Mouse (Mus musculus): ENCODE results near the gene Prkcb. TPM values are rescaled to one million over a fixed set of nuclear protein-coding genes. Genes with fewer than 3 reads are reported as not detected.

Prkcb gene
- total and polyA plus RNA-seq, 2 experiments from 2014 or later: 196 to 307 TPM

- Histone ChIP-seq H3K36me3 (ENCODE audit: insufficient read depth, low read length) (no peaks in the 10 kb centered on the region), H3K27me3 (ENCODE audit: insufficient read depth, low read length) (no peaks in the 10 kb centered on the region), H3K4me2 (ENCODE audit: low read depth, low read length, poor library complexity, severe bottlenecking) (no peak overlapping the region), H3K27ac (ENCODE audit: low read depth, low read length) (no peak overlapping the region), H3K9ac (replicated peaks; ENCODE audit: low read length, poor library complexity, severe bottlenecking) (no peak overlapping the region), H3K4me1 (ENCODE audit: insufficient read depth, low read length) (no peaks in the 10 kb centered on the region), H3K9me3 (ENCODE audit: low read length) (no peaks in the 10 kb centered on the region), H3K4me3 (ENCODE audit: low read depth, low read length) (no peak overlapping the region)
- ATAC-seq (ENCODE audit: low FRiP score) (no peak), DNase-seq (ENCODE audit: low spot score) (no peak)
- TF ChIP-seq CTCF (IDR thresholded peaks at IDR 0.05): no peak
- 83% methylated on average over 4 of the region's 4 CpGs for WGBS
Measured at GRCm38 (mm10) chr7:122432401-122432800, 143.8 kb downstream of the Prkcb start.

GRCm38 (mm10) chr7:122433377-122433776 lies 144.8 kb downstream of the Prkcb start:
- H3K9ac ChIP-seq (replicated peaks; ENCODE audit: low read length, poor library complexity, severe bottlenecking): no peak overlapping the region
- H3K9me3 ChIP-seq (ENCODE audit: low read length): no peaks in the 10 kb centered on the region
- 91% methylated on average over 5 of the region's 5 CpGs for WGBS
- no peaks in the 10 kb centered on the region for H3K36me3 ChIP-seq (ENCODE audit: insufficient read depth, low read length)
- no peaks in the 10 kb centered on the region for H3K27me3 ChIP-seq (ENCODE audit: insufficient read depth, low read length)
- H3K4me2 ChIP-seq (ENCODE audit: low read depth, low read length, poor library complexity, severe bottlenecking): no peak overlapping the region
- H3K4me3 ChIP-seq (ENCODE audit: low read depth, low read length): no peak overlapping the region
- no peaks in the 10 kb centered on the region for H3K4me1 ChIP-seq (ENCODE audit: insufficient read depth, low read length)
- H3K27ac ChIP-seq (ENCODE audit: low read depth, low read length): no peak overlapping the region
- DNase-seq (ENCODE audit: low spot score) (no peak), ATAC-seq (ENCODE audit: low FRiP score) (no peak)
- no peak for TF ChIP-seq CTCF (IDR thresholded peaks at IDR 0.05)

GRCm38 (mm10) chr7:122434941-122435340 lies 146.4 kb downstream of the Prkcb start:
- no peaks in the 10 kb centered on the region for H3K9me3 ChIP-seq (ENCODE audit: low read length)
- H3K36me3 ChIP-seq (ENCODE audit: insufficient read depth, low read length): no peaks in the 10 kb centered on the region
- H3K4me1 ChIP-seq (ENCODE audit: insufficient read depth, low read length): no peaks in the 10 kb centered on the region
- H3K27ac ChIP-seq (ENCODE audit: low read depth, low read length): no peak overlapping the region
- no peak overlapping the region for H3K9ac ChIP-seq (replicated peaks; ENCODE audit: low read length, poor library complexity, severe bottlenecking)
- no peaks in the 10 kb centered on the region for H3K27me3 ChIP-seq (ENCODE audit: insufficient read depth, low read length)
- H3K4me3 ChIP-seq (ENCODE audit: low read depth, low read length): no peak overlapping the region
- TF ChIP-seq CTCF (IDR thresholded peaks at IDR 0.05): no peak
- ATAC-seq (ENCODE audit: low FRiP score) (no peak), DNase-seq (ENCODE audit: low spot score) (no peak)
- H3K4me2 ChIP-seq (ENCODE audit: low read depth, low read length, poor library complexity, severe bottlenecking): no peak overlapping the region
- 87% methylated on average over 4 of the region's 4 CpGs for WGBS

- H3K9ac ChIP-seq (replicated peaks; ENCODE audit: low read length, poor library complexity, severe bottlenecking): no peak overlapping the region
- no peaks in the 10 kb centered on the region for H3K27me3 ChIP-seq (ENCODE audit: insufficient read depth, low read length)
- no peak overlapping the region for H3K27ac ChIP-seq (ENCODE audit: low read depth, low read length)
- H3K4me1 ChIP-seq (ENCODE audit: insufficient read depth, low read length): no peaks in the 10 kb centered on the region
- no peaks in the 10 kb centered on the region for H3K36me3 ChIP-seq (ENCODE audit: insufficient read depth, low read length)
- 88% methylated on average over 7 of the region's 7 CpGs for WGBS
- ATAC-seq (ENCODE audit: low FRiP score) (no peak), DNase-seq (ENCODE audit: low spot score) (no peak)
- TF ChIP-seq CTCF (IDR thresholded peaks at IDR 0.05): no peak
- H3K9me3 ChIP-seq (ENCODE audit: low read length): no peaks in the 10 kb centered on the region
- no peak overlapping the region for H3K4me3 ChIP-seq (ENCODE audit: low read depth, low read length)
- H3K4me2 ChIP-seq (ENCODE audit: low read depth, low read length, poor library complexity, severe bottlenecking): no peak overlapping the region
Measured at GRCm38 (mm10) chr7:122435561-122435960, 147.0 kb downstream of the Prkcb start.

- no peak overlapping the region for H3K27ac ChIP-seq (ENCODE audit: low read depth, low read length)
- no peak overlapping the region for H3K4me3 ChIP-seq (ENCODE audit: low read depth, low read length)
- 94% methylated on average over 1 of the region's 1 CpGs for WGBS
- no peak for ATAC-seq (ENCODE audit: low FRiP score)
- H3K27me3 ChIP-seq (ENCODE audit: insufficient read depth, low read length): no peaks in the 10 kb centered on the region
- H3K9ac ChIP-seq (replicated peaks; ENCODE audit: low read length, poor library complexity, severe bottlenecking): no peak overlapping the region
- H3K4me1 ChIP-seq (ENCODE audit: insufficient read depth, low read length): no peaks in the 10 kb centered on the region
- no peaks in the 10 kb centered on the region for H3K9me3 ChIP-seq (ENCODE audit: low read length)
- TF ChIP-seq CTCF (IDR thresholded peaks at IDR 0.05): no peak
- no peak overlapping the region for H3K4me2 ChIP-seq (ENCODE audit: low read depth, low read length, poor library complexity, severe bottlenecking)
- DNase-seq (ENCODE audit: low spot score): no peak
- H3K36me3 ChIP-seq (ENCODE audit: insufficient read depth, low read length): no peaks in the 10 kb centered on the region
Measured at GRCm38 (mm10) chr7:122437390-122437789, 148.8 kb downstream of the Prkcb start.

GRCm38 (mm10) chr7:122445056-122445455 lies 156.5 kb downstream of the Prkcb start:
- Histone ChIP-seq H3K27me3 (ENCODE audit: insufficient read depth, low read length) (no peaks in the 10 kb centered on the region), H3K36me3 (ENCODE audit: insufficient read depth, low read length) (no peaks in the 10 kb centered on the region), H3K4me2 (ENCODE audit: low read depth, low read length, poor library complexity, severe bottlenecking) (no peak overlapping the region), H3K9ac (replicated peaks; ENCODE audit: low read length, poor library complexity, severe bottlenecking) (no peak overlapping the region), H3K9me3 (ENCODE audit: low read length) (no peaks in the 10 kb centered on the region), H3K4me1 (ENCODE audit: insufficient read depth, low read length) (no peaks in the 10 kb centered on the region), H3K27ac (ENCODE audit: low read depth, low read length) (no peak overlapping the region), H3K4me3 (ENCODE audit: low read depth, low read length) (no peak overlapping the region)
- DNase-seq (ENCODE audit: low spot score) (peak; percentile 75), ATAC-seq (ENCODE audit: low FRiP score) (no peak)
- 53% methylated on average over 6 of the region's 6 CpGs for WGBS
- TF ChIP-seq CTCF (IDR thresholded peaks at IDR 0.05): peak; percentile 86

Measured in midbrain, postnatal 0 days (tissue).